Mouse (Mus musculus) limb, embryonic 15.5 days (tissue): ENCODE measurements around the gene Crct1. TPM values are rescaled to one million over a fixed set of nuclear protein-coding genes. Genes with fewer than 3 reads are reported as not detected.

ENCODE experiments used
- ATAC-seq: fragments of 200-750 bp; cut with Nextera tagmentation; 2 replicates; pipeline ENCODE4 v1.8.0; 2017; ENCODE audit warnings: low read depth, moderate TSS enrichment; ENCODE audit not compliant: insufficient number of reproducible peaks, low FRiP score, low TSS enrichment
- H3K27ac ChIP-seq: fragments of 300-500 bp; sonication (generic); 2 replicates; pipeline ENCODE4 v1.5.1; 2015; ENCODE audit warnings: moderate library complexity, mild to moderate bottlenecking, inconsistent platforms
- H3K27me3 ChIP-seq: fragments of 300-500 bp; sonication (generic); 2 replicates; pipeline ENCODE4 v1.6.1; 2015; ENCODE audit warnings: inconsistent platforms
- H3K36me3 ChIP-seq: fragments of 300-500 bp; sonication (generic); 2 replicates; pipeline ENCODE4 v1.6.1; 2015; ENCODE audit warnings: inconsistent platforms
- H3K4me1 ChIP-seq: fragments of 300-500 bp; sonication (generic); 2 replicates; pipeline ENCODE4 v1.6.1; 2015; ENCODE audit warnings: inconsistent platforms
- H3K4me2 ChIP-seq: fragments of 300-500 bp; sonication (generic); 2 replicates; pipeline ENCODE4 v1.6.1; 2015; ENCODE audit warnings: mild to moderate bottlenecking, inconsistent platforms
- H3K4me3 ChIP-seq: fragments of 300-500 bp; sonication (generic); 2 replicates; pipeline ENCODE4 v1.5.1; 2015; ENCODE audit warnings: mild to moderate bottlenecking, inconsistent platforms
- H3K9ac ChIP-seq: fragments of 300-500 bp; sonication (generic); 2 replicates; pipeline ENCODE4 v1.6.1; 2015; ENCODE audit warnings: inconsistent platforms
- H3K9me3 ChIP-seq: fragments of 300-500 bp; sonication (generic); 2 replicates; pipeline ENCODE4 v1.6.1; 2016; ENCODE audit warnings: inconsistent platforms
- WGBS: fragments of 180-500 bp; shearing (Covaris S2); methylation state at CpG from one replicate; pipeline ENCODE4 v1.1.7; 2015; 5-methylcytosine and 5-hydroxymethylcytosine counted together
- polyA plus RNA-seq: library from polyadenylated mRNA; unstranded; fragments of >200 nt; fragmentation: Nextera tagmentation; extraction: Ambion mirVana; gene quantifications from 2 replicates; pipeline ENCODE4 v1.2.1, GENCODE M21; 2015

Crct1 gene
- 33.4 and 55.3 TPM in 2 replicates for polyA plus RNA-seq

- Histone ChIP-seq H3K4me2 (peak within 1 kb of the TSS; percentile 83), H3K4me1 (no peaks in the 10 kb centered on the region), H3K27ac (no peak within 1 kb of the TSS), H3K36me3 (no peaks in the 10 kb centered on the region), H3K4me3 (peak within 1 kb of the TSS; percentile 46), H3K27me3 (no peaks in the 10 kb centered on the region), H3K9ac (peak within 1 kb of the TSS; percentile 35), H3K9me3 (no peaks in the 10 kb centered on the region)
- WGBS: 57% methylated on average over 4 of the region's 4 CpGs
- ATAC-seq: no peak
These were observed at the start of gene Crct1 for GRCm38 (mm10) chr3:93015460-93016104. TSS of gene Crct1 (minus strand) at chr3:93015687.

- H3K27me3 ChIP-seq: no peaks in the 10 kb centered on the region
- no peaks in the 10 kb centered on the region for H3K4me1 ChIP-seq
- no peak overlapping the region for H3K4me3 ChIP-seq
- ATAC-seq: no peak
- WGBS: 50% methylated on average over 10 of the region's 10 CpGs
- H3K9me3 ChIP-seq: no peaks in the 10 kb centered on the region
- no peak overlapping the region for H3K27ac ChIP-seq
- no peak overlapping the region for H3K4me2 ChIP-seq
- H3K36me3 ChIP-seq: no peaks in the 10 kb centered on the region
- no peak overlapping the region for H3K9ac ChIP-seq
These were observed 37.5 kb upstream of the Crct1 start for GRCm38 (mm10) chr3:93052826-93053474.

DNA sequence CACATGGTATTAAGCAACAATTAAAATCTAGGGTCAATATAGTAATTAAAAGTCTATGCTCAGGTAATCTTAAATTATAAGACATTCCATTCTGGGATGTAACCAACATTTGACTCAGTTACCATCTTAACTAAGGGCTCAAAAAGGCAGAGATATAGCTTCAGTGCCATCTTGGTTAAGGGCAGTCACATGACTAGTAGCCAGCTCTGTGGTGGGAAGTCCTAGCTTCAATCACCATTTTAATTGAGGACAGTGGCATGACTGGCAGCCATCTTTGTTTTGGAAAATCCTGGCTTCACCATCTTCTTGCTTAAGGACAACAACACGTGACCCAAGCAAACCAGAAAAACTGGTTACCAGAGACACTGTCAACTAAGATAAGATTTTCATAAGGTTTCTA, 34.7 kb upstream of the Crct1 start:
- no peak for ATAC-seq
- Histone ChIP-seq H3K9ac (no peak overlapping the region), H3K4me3 (no peak overlapping the region), H3K27ac (no peak overlapping the region), H3K4me2 (no peak overlapping the region), H3K9me3 (no peaks in the 10 kb centered on the region), H3K27me3 (no peaks in the 10 kb centered on the region), H3K4me1 (no peaks in the 10 kb centered on the region), H3K36me3 (no peaks in the 10 kb centered on the region)
- 74% methylated on average over 1 of the region's 1 CpGs for WGBS

GRCm38 (mm10) chr3:93031450-93031849, 16.0 kb upstream of the Crct1 start:
- H3K9me3 ChIP-seq: no peaks in the 10 kb centered on the region
- no peak overlapping the region for H3K27ac ChIP-seq
- H3K9ac ChIP-seq: no peak overlapping the region
- no peak overlapping the region for H3K4me3 ChIP-seq
- 52% methylated on average over 5 of the region's 5 CpGs for WGBS
- H3K4me2 ChIP-seq: no peak overlapping the region
- H3K36me3 ChIP-seq: no peaks in the 10 kb centered on the region
- ATAC-seq: no peak
- no peaks in the 10 kb centered on the region for H3K4me1 ChIP-seq
- no peaks in the 10 kb centered on the region for H3K27me3 ChIP-seq

GRCm38 (mm10) chr3:93025486-93025885, 10.0 kb upstream of the Crct1 start:
- H3K27me3 ChIP-seq: no peaks in the 10 kb centered on the region
- no peaks in the 10 kb centered on the region for H3K4me1 ChIP-seq
- no peak for ATAC-seq
- H3K9me3 ChIP-seq: no peaks in the 10 kb centered on the region
- H3K36me3 ChIP-seq: no peaks in the 10 kb centered on the region
- H3K4me3 ChIP-seq: no peak overlapping the region
- H3K4me2 ChIP-seq: no peak overlapping the region
- 52% methylated on average over 2 of the region's 2 CpGs for WGBS
- H3K27ac ChIP-seq: no peak overlapping the region
- no peak overlapping the region for H3K9ac ChIP-seq

GRCm38 (mm10) chr3:93023411-93024184, 8.1 kb upstream of the Crct1 start:
- 74% methylated on average over 3 of the region's 3 CpGs for WGBS
- H3K4me1 ChIP-seq: no peaks in the 10 kb centered on the region

GRCm38 (mm10) chr3:93021171-93021570, 5.7 kb upstream of the Crct1 start:
- Histone ChIP-seq H3K36me3 (no peaks in the 10 kb centered on the region), H3K4me2 (no peak overlapping the region), H3K27ac (no peak overlapping the region), H3K27me3 (no peaks in the 10 kb centered on the region), H3K4me3 (no peak overlapping the region), H3K4me1 (no peaks in the 10 kb centered on the region), H3K9me3 (no peaks in the 10 kb centered on the region), H3K9ac (no peak overlapping the region)
- WGBS: 85% methylated on average over 1 of the region's 1 CpGs
- ATAC-seq: no peak

More at GRCm38 (mm10) chr3:93023411-93024184, 8.1 kb upstream of the Crct1 start:
- Histone ChIP-seq H3K27ac (no peak overlapping the region), H3K27me3 (no peaks in the 10 kb centered on the region), H3K4me2 (no peak overlapping the region), H3K4me3 (no peak overlapping the region), H3K9ac (no peak overlapping the region), H3K36me3 (no peaks in the 10 kb centered on the region), H3K9me3 (no peaks in the 10 kb centered on the region)
- ATAC-seq: no peak

- Histone ChIP-seq H3K9ac (no peak within 1 kb of the TSS), H3K4me1 (no peaks in the 10 kb centered on the region), H3K4me2 (no peak within 1 kb of the TSS), H3K36me3 (no peaks in the 10 kb centered on the region), H3K27ac (no peak within 1 kb of the TSS), H3K4me3 (no peak within 1 kb of the TSS), H3K9me3 (no peaks in the 10 kb centered on the region), H3K27me3 (no peaks in the 10 kb centered on the region)
- no peak for ATAC-seq
- 84% methylated on average over 2 of the region's 2 CpGs for WGBS
These were observed 3.5 kb upstream of the Crct1 start, which contains the start of gene Lce1m for GRCm38 (mm10) chr3:93018960-93019359. TSS of gene Lce1m (minus strand) at chr3:93019060.

DNA sequence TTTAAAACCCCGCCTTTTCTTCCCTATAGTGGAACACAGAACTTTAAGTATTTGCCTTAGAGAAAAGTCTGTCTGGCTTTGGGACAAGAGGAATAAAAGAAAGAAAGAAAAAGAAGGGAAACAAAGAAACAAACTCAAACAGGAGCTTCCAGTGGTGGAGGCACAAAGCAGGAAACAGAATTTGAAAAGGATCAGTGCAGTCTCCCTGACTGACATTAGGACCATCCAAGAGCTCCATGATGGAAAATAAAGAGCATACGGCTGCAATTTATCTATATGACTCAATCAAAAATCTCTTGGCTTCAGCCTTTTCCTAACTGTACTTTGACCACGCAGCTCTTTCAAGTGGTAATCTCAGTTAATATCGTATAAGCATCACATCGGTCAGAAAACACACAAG, 616 bp downstream of the Crct1 start:
- no peak overlapping the region for H3K27ac ChIP-seq
- H3K27me3 ChIP-seq: no peaks in the 10 kb centered on the region
- 33% methylated on average over 5 of the region's 5 CpGs for WGBS
- no peaks in the 10 kb centered on the region for H3K4me1 ChIP-seq
- peak overlapping the region; percentile 83 for H3K4me2 ChIP-seq
- H3K9ac ChIP-seq: no peak overlapping the region; the same call in 1 of the 2 replicates
- no peaks in the 10 kb centered on the region for H3K36me3 ChIP-seq
- H3K9me3 ChIP-seq: no peaks in the 10 kb centered on the region
- no peak for ATAC-seq
- H3K4me3 ChIP-seq: peak overlapping the region; percentile 46

DNA sequence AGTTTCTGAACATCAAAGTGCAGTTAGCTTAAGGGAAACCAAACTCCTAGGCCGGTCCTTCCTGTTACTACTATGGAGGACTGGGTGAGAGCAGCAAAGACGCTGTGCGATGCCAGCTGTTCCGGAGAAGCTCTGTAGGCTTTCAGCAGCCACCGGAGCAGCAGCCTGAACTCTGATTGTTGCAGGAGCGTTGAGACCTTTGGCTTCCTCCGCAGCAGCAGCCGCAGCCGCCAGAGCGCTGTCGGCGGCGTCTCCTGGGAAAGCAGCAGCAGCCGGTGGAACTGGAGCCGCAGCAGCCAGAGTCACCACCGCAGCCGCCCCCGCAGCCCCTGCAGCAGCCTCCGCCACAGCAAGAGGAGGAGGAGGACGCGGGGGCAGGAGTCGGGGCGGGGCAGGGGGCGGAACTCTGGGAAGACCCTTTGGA, 1.1 kb downstream of the Crct1 start:
- Histone ChIP-seq H3K9ac (peak overlapping the region; percentile 35), H3K27ac (no peak overlapping the region), H3K27me3 (no peaks in the 10 kb centered on the region), H3K36me3 (no peaks in the 10 kb centered on the region), H3K9me3 (no peaks in the 10 kb centered on the region), H3K4me1 (no peaks in the 10 kb centered on the region), H3K4me2 (peak overlapping the region; percentile 83), H3K4me3 (peak overlapping the region; percentile 46)
- WGBS: under 1% methylated on average over 24 of the region's 24 CpGs
- ATAC-seq: 0 out of 2 replicates have a peak, but pooled peaks have one; percentile 40

- no peak overlapping the region for H3K4me2 ChIP-seq
- no peak overlapping the region for H3K9ac ChIP-seq
- H3K27ac ChIP-seq: no peak overlapping the region
- H3K27me3 ChIP-seq: no peaks in the 10 kb centered on the region
- 73% methylated on average over 4 of the region's 4 CpGs for WGBS
- H3K4me3 ChIP-seq: no peak overlapping the region
- no peaks in the 10 kb centered on the region for H3K4me1 ChIP-seq
- no peaks in the 10 kb centered on the region for H3K9me3 ChIP-seq
- no peaks in the 10 kb centered on the region for H3K36me3 ChIP-seq
- no peak for ATAC-seq
These were observed 12.6 kb downstream of the Crct1 start for GRCm38 (mm10) chr3:93002843-93003242.

DNA sequence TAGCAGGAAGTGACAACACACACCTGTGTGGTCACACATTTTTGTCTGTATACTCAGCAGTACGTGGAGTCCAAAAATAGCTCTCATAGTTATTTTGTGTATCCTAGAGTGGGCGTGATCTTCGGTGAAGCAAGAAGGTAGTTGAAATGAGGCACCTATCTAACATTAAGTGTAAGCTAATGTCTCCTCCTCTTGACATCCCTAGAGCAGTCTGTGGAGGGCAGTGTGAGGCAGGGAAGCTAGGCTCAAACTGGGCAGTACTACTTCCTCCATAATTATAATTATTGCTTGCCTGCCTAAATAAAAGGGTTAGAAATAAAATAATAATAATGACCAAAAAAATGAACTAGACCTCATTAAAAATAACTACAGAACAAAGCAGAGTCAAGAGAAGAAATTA, 14.9 kb downstream of the Crct1 start:
- Histone ChIP-seq H3K36me3 (no peaks in the 10 kb centered on the region), H3K27me3 (no peaks in the 10 kb centered on the region), H3K9ac (no peak overlapping the region), H3K4me1 (no peaks in the 10 kb centered on the region), H3K4me2 (no peak overlapping the region), H3K4me3 (no peak overlapping the region), H3K9me3 (no peaks in the 10 kb centered on the region), H3K27ac (no peak overlapping the region)
- 74% methylated on average over 3 of the region's 3 CpGs for WGBS
- no peak for ATAC-seq
